Mouse (Mus musculus): ENCODE measurements around the gene Neu1. TPM values are rescaled to one million over a fixed set of nuclear protein-coding genes. Genes with fewer than 3 reads are reported as not detected.
"Not testable (repeated sequence)": the region's sequence is repeated elsewhere in the genome, so short reads cannot be mapped to it uniquely, and the experiment has no call there.

Neu1 gene
- polyA plus RNA-seq, 1 experiment from 2014 or later = 16.2 TPM

DNA sequence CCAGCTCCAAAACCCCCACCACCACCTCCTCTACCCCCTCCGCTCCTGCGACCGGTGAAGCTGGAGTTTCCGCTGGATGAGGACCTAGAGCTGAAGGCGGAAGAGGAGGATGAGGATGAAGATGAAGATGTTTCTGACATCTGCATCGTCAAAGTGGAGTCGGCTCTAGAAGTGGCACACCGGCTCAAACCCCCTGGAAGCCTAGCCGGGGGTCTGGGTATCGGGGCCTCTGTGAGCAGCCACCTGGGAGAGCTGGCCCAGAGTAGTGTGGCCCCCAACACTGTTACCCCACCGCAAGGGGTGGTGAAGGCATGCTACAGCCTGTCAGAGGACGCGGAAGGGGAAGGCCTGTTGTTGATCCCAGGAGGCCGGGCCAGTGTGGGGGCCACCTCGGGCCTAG lies 35.3 kb upstream of the Neu1 start:
- H3K9me3 ChIP-seq = no peaks in the 10 kb centered on the region
- WGBS = 95% methylated on average over 15 of the region's 15 CpGs
- peak overlapping the region; percentile 98 for H3K4me2 ChIP-seq
- peaks cover 47% of the 10 kb centered on the region for H3K4me1 ChIP-seq
- peaks cover 11% of the 10 kb centered on the region for H3K36me3 ChIP-seq (replicated peaks)
- peak overlapping the region; percentile 86 for H3K4me3 ChIP-seq (replicated peaks)
- no peak for ATAC-seq (ENCODE audit: low FRiP score)
- H3K27me3 ChIP-seq = no peaks in the 10 kb centered on the region
- peak overlapping the region; percentile 94 for H3K27ac ChIP-seq
- H3K9ac ChIP-seq = peak overlapping the region; percentile 98

GRCm38 (mm10) chr17:34896366-34896765 lies 34.7 kb upstream of the Neu1 start:
- Histone ChIP-seq H3K4me2 (peak overlapping the region; percentile 98), H3K27ac (peak overlapping the region; percentile 42; the same call in 1 of the 2 replicates)
- 84% methylated on average over 17 of the region's 17 CpGs for WGBS

DNA sequence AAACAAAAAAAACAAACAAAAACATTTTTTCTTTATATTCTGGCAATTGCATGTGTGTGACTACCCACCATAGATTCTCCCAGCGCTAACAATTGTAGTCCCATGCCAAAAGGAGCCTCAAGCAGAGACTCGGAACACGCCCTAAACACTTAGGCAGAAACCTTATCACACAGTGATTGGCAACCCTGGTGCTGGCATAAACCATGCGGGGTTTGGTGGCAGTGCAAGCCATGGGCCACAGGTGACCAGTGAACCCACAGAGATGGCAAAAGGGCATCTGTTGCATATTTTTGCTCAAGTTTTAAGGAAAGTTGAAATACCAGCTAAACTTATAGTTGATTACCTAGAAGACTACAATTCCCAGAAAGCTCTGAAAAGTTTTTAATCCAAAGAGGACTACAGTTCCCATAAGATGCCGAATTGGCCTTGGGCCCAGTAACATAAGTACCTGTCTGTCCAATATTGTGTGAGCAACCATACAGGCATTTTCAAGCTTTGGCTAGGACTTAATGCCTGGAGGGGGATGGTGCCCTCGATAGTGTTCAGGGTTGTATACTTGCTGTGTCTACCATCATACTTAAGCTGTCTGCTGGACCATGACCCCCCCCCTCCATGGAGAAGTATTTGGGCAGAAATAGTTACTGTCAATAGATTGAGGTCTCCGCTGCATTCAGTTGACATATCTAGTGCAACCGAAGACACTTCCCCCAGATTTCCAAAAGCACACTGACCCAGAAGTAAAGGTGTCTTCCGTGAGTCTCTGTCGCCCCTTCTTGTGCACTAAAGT lies 33.5 kb upstream of the Neu1 start:
- Histone ChIP-seq H3K9ac (peak overlapping the region; percentile 99), H3K36me3 (replicated peaks) (peaks cover 24% of the 10 kb centered on the region), H3K27me3 (no peaks in the 10 kb centered on the region), H3K4me2 (peak overlapping the region; percentile 98), H3K27ac (peak overlapping the region; percentile 98), H3K9me3 (no peaks in the 10 kb centered on the region), H3K4me1 (peaks cover 49% of the 10 kb centered on the region), H3K4me3 (replicated peaks) (peak overlapping the region; percentile 100)
- WGBS = 21% methylated on average over 10 of the region's 10 CpGs
- no peak for ATAC-seq (ENCODE audit: low FRiP score)

More at GRCm38 (mm10) chr17:34896366-34896765, 34.7 kb upstream of the Neu1 start:
- Histone ChIP-seq H3K36me3 (replicated peaks) (peaks cover 17% of the 10 kb centered on the region), H3K9me3 (no peaks in the 10 kb centered on the region), H3K9ac (peak overlapping the region; percentile 98; the same call in 1 of the 2 replicates), H3K4me1 (peaks cover 49% of the 10 kb centered on the region), H3K27me3 (no peaks in the 10 kb centered on the region), H3K4me3 (replicated peaks) (peak overlapping the region; percentile 86)
- ATAC-seq (ENCODE audit: low FRiP score) = no peak

GRCm38 (mm10) chr17:34898160-34898586 lies 32.9 kb upstream of the Neu1 start, which contains the start of the genes C2 and Ehmt2:
TSS of gene C2 (minus strand) at chr17:34898265.
TSS of gene Ehmt2 (plus strand) at chr17:34898469.
- Histone ChIP-seq H3K27me3 (no peaks in the 10 kb centered on the region), H3K27ac (peak within 1 kb of the TSS; percentile 98), H3K9me3 (no peaks in the 10 kb centered on the region), H3K9ac (peak within 1 kb of the TSS; percentile 99), H3K4me2 (peak within 1 kb of the TSS; percentile 98), H3K4me3 (replicated peaks) (peak within 1 kb of the TSS; percentile 100), H3K4me1 (peaks cover 49% of the 10 kb centered on the region), H3K36me3 (replicated peaks) (peaks cover 30% of the 10 kb centered on the region)
- peak; percentile 36 for ATAC-seq (ENCODE audit: low FRiP score)
- under 1% methylated on average over 36 of the region's 44 CpGs for WGBS

DNA sequence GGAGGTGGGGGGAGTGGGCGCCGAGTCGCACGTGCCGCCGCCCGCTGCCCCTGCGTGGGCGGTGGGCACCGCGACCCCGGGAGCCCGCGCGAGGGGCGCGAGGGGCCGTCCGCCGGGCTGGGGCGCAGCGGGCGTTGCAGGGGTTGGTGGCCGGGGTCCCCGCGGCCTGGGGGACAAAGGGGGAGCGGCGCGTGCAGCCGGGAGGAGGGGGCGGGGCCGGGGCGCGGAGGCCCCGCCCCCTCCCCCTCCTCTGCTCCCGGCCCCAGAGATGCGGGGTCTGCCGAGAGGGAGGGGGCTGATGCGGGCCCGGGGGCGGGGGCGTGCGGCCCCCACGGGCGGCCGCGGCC lies 32.4 kb upstream of the Neu1 start:
- Histone ChIP-seq H3K36me3 (replicated peaks) (peaks cover 35% of the 10 kb centered on the region), H3K4me1 (peaks cover 46% of the 10 kb centered on the region), H3K27ac (peak overlapping the region; percentile 98), H3K4me3 (replicated peaks) (peak overlapping the region; percentile 100), H3K9ac (peak overlapping the region; percentile 99), H3K27me3 (no peaks in the 10 kb centered on the region), H3K9me3 (no peaks in the 10 kb centered on the region), H3K4me2 (peak overlapping the region; percentile 98)
- ATAC-seq (ENCODE audit: low FRiP score) = peak; percentile 28
- under 1% methylated on average over 20 of the region's 47 CpGs for WGBS

GRCm38 (mm10) chr17:34899053-34899889 lies 31.8 kb upstream of the Neu1 start:
- Histone ChIP-seq H3K9me3 (no peaks in the 10 kb centered on the region), H3K9ac (peak overlapping the region; percentile 99), H3K27me3 (no peaks in the 10 kb centered on the region), H3K4me1 (peaks cover 43% of the 10 kb centered on the region), H3K4me3 (replicated peaks) (peak overlapping the region; percentile 100), H3K4me2 (peak overlapping the region; percentile 98), H3K27ac (peak overlapping the region; percentile 98), H3K36me3 (replicated peaks) (peaks cover 41% of the 10 kb centered on the region)
- WGBS = 2% methylated on average over 39 of the region's 45 CpGs
- ATAC-seq (ENCODE audit: low FRiP score) = peak; percentile 2; the same call in 1 of the 2 replicates

DNA sequence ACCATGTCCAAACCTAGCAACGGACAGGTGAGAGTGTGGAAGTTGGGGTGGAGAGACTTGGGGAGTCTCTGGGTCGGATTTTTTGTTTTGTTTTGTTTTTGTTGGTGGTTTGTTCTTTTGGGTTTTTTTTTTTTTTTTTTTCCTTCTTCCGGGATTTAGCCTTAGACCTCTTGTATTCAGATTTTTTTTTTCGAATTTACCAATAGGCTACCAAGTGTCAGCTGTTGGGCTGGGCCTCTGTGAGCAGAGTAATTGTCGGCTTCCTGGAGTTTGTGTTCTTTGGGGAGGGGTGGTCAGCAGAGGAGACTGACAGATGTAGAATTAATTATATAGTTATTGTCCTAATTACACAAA lies 31.2 kb upstream of the Neu1 start:
- Histone ChIP-seq H3K27ac (peak overlapping the region; percentile 98), H3K4me1 (peaks cover 43% of the 10 kb centered on the region), H3K27me3 (no peaks in the 10 kb centered on the region), H3K9ac (peak overlapping the region; percentile 99), H3K4me3 (replicated peaks) (peak overlapping the region; percentile 100), H3K4me2 (peak overlapping the region; percentile 98), H3K9me3 (no peaks in the 10 kb centered on the region), H3K36me3 (replicated peaks) (peaks cover 47% of the 10 kb centered on the region)
- 0% methylated on average over 5 of the region's 5 CpGs for WGBS
- no peak for ATAC-seq (ENCODE audit: low FRiP score)

DNA sequence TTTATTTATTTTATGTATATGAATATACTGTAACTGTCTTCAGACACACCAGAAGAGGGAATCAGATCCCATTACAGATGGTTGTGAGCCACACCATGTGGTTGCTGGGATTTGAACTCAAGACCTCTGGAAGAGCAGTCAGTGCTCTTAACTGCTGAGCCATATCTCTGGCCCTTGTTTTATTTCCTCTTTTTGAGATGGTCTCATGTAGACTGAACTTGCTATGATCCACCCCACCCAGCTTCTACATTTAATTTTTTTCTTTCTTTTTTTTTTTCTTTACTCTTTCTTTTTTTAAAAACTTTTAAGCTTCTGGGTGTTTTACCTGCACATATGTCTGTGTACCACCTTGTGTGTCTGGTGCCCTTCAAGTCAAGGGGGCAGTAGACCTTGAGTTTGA lies 30.2 kb upstream of the Neu1 start:
- Histone ChIP-seq H3K4me1 (peaks cover 34% of the 10 kb centered on the region), H3K4me2 (peak overlapping the region; percentile 98; the same call in 1 of the 2 replicates), H3K36me3 (replicated peaks) (peaks cover 53% of the 10 kb centered on the region)
- not testable (repeated sequence) for H3K4me3 ChIP-seq (replicated peaks); H3K27ac ChIP-seq; H3K9me3 ChIP-seq; H3K9ac ChIP-seq; H3K27me3 ChIP-seq; ATAC-seq (ENCODE audit: low FRiP score)

GRCm38 (mm10) chr17:34901948-34902347 lies 29.1 kb upstream of the Neu1 start:
- not testable (repeated sequence) for H3K9me3 ChIP-seq; H3K27me3 ChIP-seq; H3K27ac ChIP-seq; H3K4me2 ChIP-seq; H3K4me3 ChIP-seq (replicated peaks); H3K9ac ChIP-seq; ATAC-seq (ENCODE audit: low FRiP score)
- Histone ChIP-seq H3K4me1 (peaks cover 23% of the 10 kb centered on the region), H3K36me3 (replicated peaks) (peaks cover 58% of the 10 kb centered on the region)
- 93% methylated on average over 9 of the region's 10 CpGs for WGBS

DNA sequence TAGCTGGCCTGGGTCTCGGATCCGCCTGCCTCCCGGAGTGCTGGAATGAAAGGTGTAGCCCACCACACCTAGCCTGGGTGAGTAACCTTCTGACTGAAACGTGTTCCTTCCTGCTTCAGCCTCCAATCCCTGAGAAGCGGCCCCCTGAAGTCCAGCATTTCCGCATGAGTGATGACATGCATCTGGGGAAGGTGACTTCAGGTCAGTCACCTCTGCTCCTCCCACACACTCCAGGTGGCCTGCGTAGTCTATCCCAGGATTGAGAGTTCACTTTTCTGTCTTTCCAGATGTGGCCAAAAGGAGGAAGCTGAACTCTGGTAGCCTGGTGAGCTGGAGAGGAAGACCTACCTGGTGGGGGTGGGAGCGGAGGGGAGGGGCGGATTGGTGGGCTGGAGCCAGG lies 28.2 kb upstream of the Neu1 start:
- WGBS = 94% methylated on average over 9 of the region's 9 CpGs
- peaks cover 67% of the 10 kb centered on the region for H3K36me3 ChIP-seq (replicated peaks)

DNA sequence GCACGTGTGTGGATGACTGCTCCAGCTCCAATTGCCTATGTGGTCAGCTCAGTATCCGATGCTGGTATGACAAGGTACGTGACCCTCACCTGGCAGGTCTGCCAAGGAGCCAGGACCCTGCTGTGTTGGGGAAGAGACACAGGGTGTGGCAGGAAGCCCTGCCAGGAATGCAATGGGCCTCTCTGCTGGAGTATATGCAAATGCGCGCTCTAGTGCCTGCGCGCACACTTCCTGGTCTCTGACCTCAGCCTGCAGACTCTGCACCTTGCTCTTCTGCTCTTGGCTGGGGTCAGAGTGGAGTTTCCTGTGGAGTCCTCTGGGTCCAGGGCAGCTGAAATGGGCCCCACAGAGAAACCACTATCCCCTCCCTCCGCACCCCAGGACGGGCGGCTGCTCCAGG lies 20.1 kb upstream of the Neu1 start:
- 93% methylated on average over 10 of the region's 10 CpGs for WGBS
- Histone ChIP-seq H3K4me1 (no peaks in the 10 kb centered on the region), H3K9ac (no peak overlapping the region), H3K27me3 (no peaks in the 10 kb centered on the region), H3K36me3 (replicated peaks) (peaks cover 82% of the 10 kb centered on the region), H3K9me3 (no peaks in the 10 kb centered on the region), H3K4me3 (replicated peaks) (no peak overlapping the region), H3K27ac (no peak overlapping the region), H3K4me2 (no peak overlapping the region)
- ATAC-seq (ENCODE audit: low FRiP score) = no peak

More for the DNA sequence above, 28.2 kb upstream of the Neu1 start:
- Histone ChIP-seq H3K4me3 (replicated peaks) (no peak overlapping the region), H3K27ac (no peak overlapping the region), H3K4me2 (no peak overlapping the region), H3K27me3 (no peaks in the 10 kb centered on the region), H3K4me1 (peaks cover 15% of the 10 kb centered on the region), H3K9ac (no peak overlapping the region), H3K9me3 (no peaks in the 10 kb centered on the region)
- ATAC-seq (ENCODE audit: low FRiP score) = no peak

DNA sequence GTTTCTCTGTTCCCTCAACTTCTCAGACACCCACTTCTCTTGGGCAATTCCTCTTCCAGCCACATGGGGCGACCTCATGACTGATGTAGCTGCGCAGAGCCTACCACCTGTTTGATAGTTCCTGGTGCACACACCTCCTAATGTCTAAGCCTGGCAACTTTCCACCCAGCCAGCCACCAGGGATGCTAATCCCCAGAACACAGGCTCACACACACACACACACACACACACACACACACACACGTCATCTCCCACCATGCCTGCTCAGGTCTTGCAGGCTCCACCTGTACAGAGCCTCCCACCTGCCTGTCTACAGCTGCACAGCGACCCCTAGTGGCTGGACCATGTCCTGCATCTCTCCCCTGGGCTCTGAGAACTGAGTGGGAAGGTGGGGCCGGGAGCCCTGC lies 19.1 kb upstream of the Neu1 start:
- WGBS = 52% methylated on average over 5 of the region's 5 CpGs
- peak; percentile 50; the same call in 1 of the 2 replicates for ATAC-seq (ENCODE audit: low FRiP score)
- Histone ChIP-seq H3K4me3 (replicated peaks) (no peak overlapping the region), H3K36me3 (replicated peaks) (peaks cover 73% of the 10 kb centered on the region), H3K4me2 (no peak overlapping the region), H3K27ac (no peak overlapping the region), H3K9ac (no peak overlapping the region), H3K9me3 (no peaks in the 10 kb centered on the region), H3K27me3 (no peaks in the 10 kb centered on the region), H3K4me1 (no peaks in the 10 kb centered on the region)
